Mouse (Mus musculus) liver, embryonic 13.5 days (tissue): ENCODE measurements around the gene Olfr52. TPM values are rescaled to one million over a fixed set of nuclear protein-coding genes. Genes with fewer than 3 reads are reported as not detected.

Experiments used
- polyA plus RNA-seq: library from polyadenylated mRNA; unstranded; fragments of >200 nt; fragmentation: Nextera tagmentation; extraction: Ambion mirVana; gene quantifications from 2 replicates; pipeline ENCODE4 v1.2.1, GENCODE M21; 2015

The Olfr52 gene
- polyA plus RNA-seq, 1 experiment from 2014 or later = not detected

Other genes with a start within 250 kb of the Olfr52 start
- not detected in 2 replicates for gene Olfr1028, start 235.2 kb downstream of the Olfr52 start, polyA plus RNA-seq
- gene Olfr1029, start 211.8 kb downstream of the Olfr52 start, polyA plus RNA-seq = not detected in 2 replicates
- not detected in 2 replicates for gene Olfr1030, start 206.4 kb downstream of the Olfr52 start, polyA plus RNA-seq
- not detected in 2 replicates for gene Olfr1031, start 195.4 kb downstream of the Olfr52 start, polyA plus RNA-seq
- not detected in 2 replicates for gene Olfr1032, start 180.1 kb downstream of the Olfr52 start, polyA plus RNA-seq
- 0.16 and 0.41 TPM in 2 replicates for gene Olfr1033, start 165.1 kb downstream of the Olfr52 start, polyA plus RNA-seq
- gene Olfr1034, start 139.8 kb downstream of the Olfr52 start, polyA plus RNA-seq = not detected in 2 replicates
- not detected in 2 replicates for gene Olfr1036, start 111.7 kb downstream of the Olfr52 start, polyA plus RNA-seq
- gene Olfr1037, start 98.3 kb downstream of the Olfr52 start, polyA plus RNA-seq = not detected in 2 replicates
- gene Olfr1039, start 49.8 kb downstream of the Olfr52 start, polyA plus RNA-seq = not detected in 2 replicates
- gene Olfr1040, start 39.0 kb downstream of the Olfr52 start, polyA plus RNA-seq = not detected in 2 replicates
- not detected in 2 replicates for gene Olfr1042, start 23.8 kb downstream of the Olfr52 start, polyA plus RNA-seq
- not detected in 2 replicates for gene Olfr1043, start 18.2 kb downstream of the Olfr52 start, polyA plus RNA-seq
- not detected in 2 replicates for gene Olfr1044, start 7.9 kb downstream of the Olfr52 start, polyA plus RNA-seq
- gene Olfr1045, start 17.3 kb upstream of the Olfr52 start, polyA plus RNA-seq = not detected in 2 replicates
- gene Olfr1046, start 33.6 kb upstream of the Olfr52 start, polyA plus RNA-seq = not detected in 2 replicates
- not detected in 2 replicates for gene Olfr1047, start 45.7 kb upstream of the Olfr52 start, polyA plus RNA-seq
- gene Olfr1048, start 54.6 kb upstream of the Olfr52 start, polyA plus RNA-seq = not detected in 2 replicates
- gene Olfr1049, start 72.6 kb upstream of the Olfr52 start, polyA plus RNA-seq = not detected in 2 replicates
- gene Olfr1051, start 93.4 kb upstream of the Olfr52 start, polyA plus RNA-seq = not detected in 2 replicates
- not detected in 2 replicates for gene Olfr1052, start 106.8 kb upstream of the Olfr52 start, polyA plus RNA-seq
- gene Olfr1053, start 129.6 kb upstream of the Olfr52 start, polyA plus RNA-seq = not detected in 2 replicates
- not detected in 2 replicates for gene Olfr1054, start 149.8 kb upstream of the Olfr52 start, polyA plus RNA-seq
- not detected in 2 replicates for gene Olfr1055, start 164.6 kb upstream of the Olfr52 start, polyA plus RNA-seq
- not detected in 2 replicates for gene Olfr1056, start 176.8 kb upstream of the Olfr52 start, polyA plus RNA-seq
- not detected in 2 replicates for gene Olfr1057, start 192.7 kb upstream of the Olfr52 start, polyA plus RNA-seq
- gene Olfr1058, start 202.9 kb upstream of the Olfr52 start, polyA plus RNA-seq = not detected in 2 replicates
- gene Olfr1061, start 228.4 kb upstream of the Olfr52 start, polyA plus RNA-seq = not detected in 2 replicates
- gene Olfr1062, start 241.1 kb upstream of the Olfr52 start, polyA plus RNA-seq = not detected in 2 replicates